Mouse (Mus musculus) A20 (cell line): ENCODE measurements at regions not wholly inside any gene's neighbourhood (a gene's known extent, or its start where the extent isn't known, plus 50 kb on each side); places are given as distances from the start of the nearest gene placed in this dataset.

Experiments
- DNase-seq: peaks from one replicate; pipeline ENCODE4 v3.0.0-alpha.2; 2011; ENCODE audit warnings: low read depth, low spot score

GRCm38 (mm10) chr3:21961091-21961490 lies 115.4 kb upstream of the Tbl1xr1 start:
- peak; percentile 61 for DNase-seq

GRCm38 (mm10) chr3:21961746-21962145 lies 114.7 kb upstream of the Tbl1xr1 start:
- DNase-seq: peak; percentile 88

DNA sequence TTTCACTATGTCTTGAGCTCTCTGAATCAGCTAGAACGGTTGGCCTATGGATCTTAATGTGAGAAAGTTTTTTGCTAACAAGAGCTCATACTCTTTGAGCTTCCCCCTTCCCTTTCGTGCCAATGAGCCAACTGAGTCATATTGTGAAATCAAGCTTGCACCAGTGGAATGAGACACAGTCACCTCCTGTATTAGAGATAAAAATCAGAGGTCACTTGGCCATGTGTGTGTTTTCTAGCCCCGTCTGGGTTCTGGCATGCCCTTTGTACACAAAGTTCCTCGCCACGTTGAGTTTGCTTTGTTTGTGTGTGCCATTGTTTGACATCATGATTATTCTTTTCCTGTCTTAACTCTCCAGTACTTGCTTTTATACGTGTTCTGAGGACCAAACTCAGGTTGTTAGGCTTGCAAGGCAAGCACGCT lies 114.1 kb upstream of the Tbl1xr1 start:
- no peak for DNase-seq

GRCm38 (mm10) chr3:21962921-21963732 lies 113.3 kb upstream of the Tbl1xr1 start:
- peak; percentile 63 for DNase-seq

GRCm38 (mm10) chr3:21963733-21964351 lies 112.6 kb upstream of the Tbl1xr1 start:
- no peak for DNase-seq

DNA sequence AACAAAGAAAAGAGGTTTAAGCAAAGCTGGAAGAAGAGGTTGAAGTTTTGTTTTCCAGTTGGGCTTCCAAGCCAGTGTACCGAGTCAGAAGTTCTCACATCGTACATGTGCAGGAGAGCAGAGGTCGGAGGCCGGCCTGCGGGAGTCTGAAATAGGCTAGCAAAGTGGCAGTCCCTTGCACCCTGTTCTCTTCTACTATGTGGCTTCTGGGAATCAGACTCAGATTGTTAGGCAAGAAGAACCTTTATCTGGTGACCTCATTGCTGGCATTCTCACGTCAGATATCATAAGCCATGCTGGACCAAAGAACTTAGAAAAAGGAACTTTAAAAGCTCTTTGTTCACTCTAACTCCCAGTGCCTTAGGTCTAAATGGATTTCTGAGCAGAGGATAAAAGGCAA lies 112.0 kb upstream of the Tbl1xr1 start:
- no peak for DNase-seq

DNA sequence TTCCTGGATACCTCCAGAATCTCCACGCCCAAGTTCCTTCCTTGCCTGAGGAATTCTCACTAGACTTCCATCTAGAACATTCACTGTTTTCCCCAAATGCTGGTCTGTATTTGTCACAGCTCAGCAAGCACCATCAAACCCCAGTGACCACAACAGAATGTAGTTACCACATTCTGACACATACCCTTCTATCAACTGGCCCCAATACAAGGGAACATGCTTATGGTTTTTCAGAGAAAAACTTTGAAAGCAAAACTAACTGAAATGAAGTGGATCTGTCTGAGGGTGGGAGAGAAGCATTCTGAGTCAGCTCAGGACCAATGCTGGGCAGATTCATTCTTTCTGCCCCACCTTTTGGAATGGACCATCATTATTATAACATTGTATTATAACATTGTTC lies 110.9 kb upstream of the Tbl1xr1 start:
- no peak for DNase-seq

DNA sequence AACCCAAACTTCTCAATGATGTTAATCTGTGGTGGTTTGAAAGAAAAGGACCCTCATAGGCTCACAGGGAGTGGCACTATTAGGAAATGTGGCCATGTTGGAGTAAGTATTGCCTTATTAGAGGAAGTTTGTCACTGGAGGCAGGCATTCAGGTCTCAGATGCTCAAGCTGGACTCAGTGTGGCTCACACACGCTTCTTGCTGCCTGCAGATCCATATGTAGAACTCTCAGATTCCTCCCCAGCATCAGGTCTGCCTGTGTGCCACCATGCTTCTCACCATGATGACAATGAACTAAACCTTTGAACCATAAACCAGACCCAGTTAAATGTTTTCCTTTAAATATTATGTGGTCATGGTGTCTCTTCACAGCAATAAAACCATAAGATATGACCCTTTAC lies 104.7 kb upstream of the Tbl1xr1 start:
- no peak for DNase-seq

DNA sequence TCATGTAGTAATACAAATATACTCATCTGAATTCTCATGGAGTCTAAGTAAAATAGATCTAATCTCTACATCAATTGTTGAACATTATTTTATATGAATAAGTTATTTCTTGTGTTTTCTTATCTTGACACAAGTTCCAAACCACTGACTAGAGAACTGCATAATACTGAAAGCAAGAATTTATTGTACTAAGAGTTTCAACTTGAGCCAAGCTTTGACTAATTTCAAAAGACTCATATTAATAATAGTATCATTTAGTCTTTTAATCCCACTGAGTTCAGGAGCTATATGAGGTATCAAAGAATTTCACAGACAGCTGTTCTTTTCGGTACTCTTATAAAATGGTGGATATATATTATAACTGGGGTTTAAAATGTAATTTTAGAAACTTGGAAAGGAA lies 103.3 kb upstream of the Tbl1xr1 start:
- DNase-seq: no peak

DNA sequence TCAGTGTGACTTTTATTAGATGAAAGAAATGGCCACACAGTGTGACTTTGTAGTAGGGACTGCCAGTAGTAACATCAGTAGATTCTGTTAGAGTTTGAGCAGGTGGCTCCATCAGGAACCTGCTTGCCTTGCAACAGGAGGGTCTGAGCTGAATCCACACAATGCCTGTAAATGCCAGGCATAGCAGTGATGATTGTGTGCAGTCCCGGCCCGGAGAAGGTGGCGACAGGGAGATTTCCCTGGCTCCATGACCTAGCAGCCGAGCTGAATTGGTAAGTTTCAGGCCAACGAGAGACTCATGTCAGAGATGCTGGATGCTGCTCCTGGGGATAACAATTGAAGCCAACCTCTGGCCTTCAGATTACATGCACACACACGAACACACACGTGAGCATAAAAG lies 102.8 kb upstream of the Tbl1xr1 start:
- no peak for DNase-seq

DNA sequence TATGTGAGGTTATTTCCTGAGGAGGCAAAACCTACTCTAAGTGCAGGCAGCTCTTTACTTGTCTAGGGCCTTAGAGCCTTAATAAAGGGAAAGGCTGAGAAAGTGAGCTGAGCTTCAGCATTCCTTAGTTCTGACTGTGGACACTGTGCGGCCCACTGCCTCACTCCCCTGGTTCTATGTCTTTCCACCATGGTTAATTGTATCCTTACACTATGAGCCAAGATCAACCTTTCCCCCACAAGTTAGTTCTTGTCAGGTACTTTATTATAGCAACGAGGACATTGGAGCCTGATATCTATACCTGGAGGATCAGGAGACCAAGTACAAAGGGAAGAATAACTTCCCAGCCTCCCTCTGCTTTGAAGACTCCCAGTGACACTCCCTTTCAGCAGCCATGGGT lies 101.7 kb upstream of the Tbl1xr1 start:
- DNase-seq: no peak

GRCm38 (mm10) chr3:21977775-21978174 lies 98.7 kb upstream of the Tbl1xr1 start:
- DNase-seq: no peak

GRCm38 (mm10) chr3:21982991-21983390 lies 93.5 kb upstream of the Tbl1xr1 start:
- peak; percentile 86 for DNase-seq

DNA sequence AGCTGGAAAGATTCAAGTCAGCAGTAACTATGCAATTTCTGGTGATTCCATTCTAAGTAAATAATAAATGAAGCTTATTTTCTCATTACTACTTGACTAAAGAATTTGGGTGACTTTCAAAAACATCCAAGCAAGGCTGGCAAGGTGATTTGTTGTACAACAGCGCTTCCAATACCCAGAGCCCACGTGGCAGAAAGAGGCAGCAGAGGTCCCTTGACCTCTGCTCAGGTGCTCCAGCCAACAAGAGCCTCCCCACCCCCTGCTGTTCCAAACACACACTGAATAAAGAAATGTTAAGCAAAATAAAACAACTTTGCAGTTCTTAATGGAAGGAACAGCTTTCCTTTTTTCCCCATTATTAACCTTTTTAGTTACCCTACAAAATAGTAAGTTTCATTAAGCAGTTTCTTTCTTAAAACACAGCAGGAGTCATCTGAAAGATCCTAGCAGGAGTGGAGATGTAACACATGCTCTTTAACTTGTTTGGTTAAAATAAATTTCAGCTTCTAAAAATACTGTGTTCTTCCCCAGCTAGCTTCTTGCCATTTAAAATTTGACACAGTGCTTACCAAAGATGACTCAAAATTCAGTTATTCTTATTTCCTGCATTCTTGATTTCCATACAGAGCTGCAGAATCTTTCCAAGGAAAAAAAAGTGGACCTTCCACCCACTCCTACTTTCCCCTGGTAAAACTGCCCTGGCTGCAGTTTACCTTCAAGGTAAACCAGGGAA lies 92.3 kb upstream of the Tbl1xr1 start:
- DNase-seq: peak; percentile 53

GRCm38 (mm10) chr3:21984807-21985206 lies 91.6 kb upstream of the Tbl1xr1 start:
- peak; percentile 73 for DNase-seq

DNA sequence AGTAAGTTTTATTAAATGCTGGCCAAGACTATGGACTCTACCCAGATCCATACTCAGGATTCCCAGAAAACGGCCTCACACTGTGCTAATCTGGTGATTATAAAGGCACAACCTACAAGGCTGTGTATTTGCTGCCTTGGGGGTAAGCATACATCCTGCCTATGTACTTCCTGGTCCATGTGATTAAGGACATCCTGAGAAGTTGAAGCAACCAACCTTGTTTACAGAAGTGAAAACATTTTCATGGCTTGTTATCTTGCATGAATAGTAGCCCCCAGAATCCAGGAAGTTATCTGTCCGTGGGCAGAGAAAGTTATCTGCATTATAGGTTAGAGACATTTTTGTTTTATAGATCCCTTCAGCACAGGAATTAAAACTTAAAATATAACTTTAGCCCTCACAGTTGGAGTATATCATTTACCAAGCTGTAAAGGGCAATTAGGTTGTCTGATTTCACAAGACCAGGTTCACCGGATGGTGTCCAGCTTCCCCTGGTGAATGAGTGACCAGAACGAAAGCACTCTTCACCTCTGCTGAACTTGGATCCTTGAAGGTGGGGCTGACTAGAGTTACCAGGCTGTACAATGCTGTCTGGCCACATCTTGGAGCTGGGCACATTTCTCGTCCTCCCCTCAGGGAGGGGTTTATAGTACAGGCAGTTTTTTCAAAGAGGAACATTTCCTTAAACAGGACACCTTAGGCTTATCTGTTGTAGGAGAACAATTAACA lies 90.1 kb upstream of the Tbl1xr1 start:
- DNase-seq: peak; percentile 48

DNA sequence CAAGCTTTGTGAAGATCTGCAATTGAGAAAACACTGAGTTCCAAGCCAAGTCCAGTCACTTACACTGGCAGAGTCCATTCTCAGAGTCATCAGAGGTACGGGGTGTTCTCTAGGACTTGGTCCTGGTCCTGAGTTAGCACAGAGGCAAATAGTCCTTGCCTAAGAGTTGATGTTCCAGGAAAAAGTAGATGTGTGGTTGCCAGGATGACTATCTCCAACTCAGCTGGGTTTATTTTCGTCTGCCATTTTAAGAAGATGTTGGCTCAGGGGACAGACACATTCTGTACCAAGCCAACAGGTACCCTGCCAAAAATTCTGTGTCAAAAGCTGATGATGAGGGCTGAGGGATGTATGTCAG lies 89.6 kb upstream of the Tbl1xr1 start:
- DNase-seq: peak; percentile 49

- peak; percentile 94 for DNase-seq
Measured at GRCm38 (mm10) chr3:21987455-21988009, 88.9 kb upstream of the Tbl1xr1 start.

DNA sequence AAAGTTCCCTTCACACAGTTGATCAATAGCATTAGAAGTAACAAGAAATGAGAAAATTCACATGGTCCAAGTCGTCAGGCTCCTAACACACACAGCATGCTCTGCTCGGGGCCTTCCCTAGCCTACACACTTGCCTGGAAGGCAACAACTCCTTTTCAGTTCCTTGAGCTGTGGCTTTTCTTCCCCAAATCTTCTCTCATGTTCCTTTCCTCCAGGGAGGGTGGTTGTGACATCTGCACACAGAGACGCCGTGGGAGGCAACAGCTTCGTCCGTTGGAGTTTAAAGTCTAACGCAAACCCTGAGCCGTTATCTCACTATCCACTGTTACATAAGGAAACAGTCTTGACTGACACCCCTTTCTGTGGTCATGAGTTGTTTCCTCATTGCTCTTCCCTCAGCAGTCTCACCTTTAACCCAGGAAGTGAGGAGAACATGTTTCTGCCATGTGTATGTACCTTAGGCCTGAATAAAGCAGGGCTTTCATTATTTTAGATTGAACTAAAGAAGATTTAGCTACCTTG lies 88.4 kb upstream of the Tbl1xr1 start:
- no peak for DNase-seq

- DNase-seq: peak; percentile 65
Measured at GRCm38 (mm10) chr3:21990526-21990925, 85.9 kb upstream of the Tbl1xr1 start.

GRCm38 (mm10) chr3:21991681-21992152 lies 84.7 kb upstream of the Tbl1xr1 start:
- peak; percentile 95 for DNase-seq
